Mouse (Mus musculus): ENCODE measurements around the gene Rbm44. TPM values are rescaled to one million over a fixed set of nuclear protein-coding genes. Genes with fewer than 3 reads are reported as not detected.

Gene Rbm44
- polyA plus RNA-seq, 1 experiment from 2014 or later, result 0.24 TPM

DNA sequence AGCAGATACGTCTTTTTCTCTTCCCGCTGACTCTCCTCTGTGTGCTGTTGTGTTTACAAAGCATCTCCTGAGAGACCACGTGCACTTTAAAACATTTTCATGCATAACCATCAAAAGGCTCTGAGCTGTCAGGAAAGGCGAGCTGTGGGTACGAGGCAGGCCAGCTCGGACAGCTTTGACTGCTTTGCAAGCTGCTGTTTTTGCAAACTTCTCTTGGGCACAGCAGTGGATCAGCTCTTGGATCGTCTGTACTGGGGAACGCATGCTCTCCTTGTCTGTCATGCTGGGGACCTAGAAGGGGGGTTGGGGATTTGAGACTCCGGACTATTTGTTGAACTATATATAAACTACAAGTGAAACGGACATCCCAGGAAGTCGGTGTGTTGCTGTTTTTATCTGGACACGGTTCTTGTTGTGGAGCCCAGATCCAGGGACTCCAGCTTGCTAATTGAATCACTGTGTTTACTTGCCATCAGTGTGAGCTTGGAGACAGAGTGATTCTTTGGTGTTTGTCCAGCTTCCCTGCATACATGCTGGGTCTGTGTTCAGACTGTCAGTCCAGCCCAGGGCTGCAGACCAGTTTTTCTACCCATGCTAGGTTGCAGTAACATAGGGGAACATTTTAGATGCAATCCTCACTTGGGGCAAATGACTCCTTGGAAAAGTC, 37.0 kb downstream of the Rbm44 start:
- peak overlapping the region; percentile 47; the same call in 1 of the 2 replicates for H3K27ac ChIP-seq (ENCODE audit: low read length)
- ATAC-seq, result no peak
- no peaks in the 10 kb centered on the region for H3K36me3 ChIP-seq (ENCODE audit: control insufficient read depth, insufficient read depth, low read length)
- no peak overlapping the region for H3K4me3 ChIP-seq (ENCODE audit: low read depth, low read length)
- no peaks in the 10 kb centered on the region; the same call in 1 of the 2 replicates for H3K27me3 ChIP-seq (ENCODE audit: control insufficient read depth, insufficient read depth, low read depth, low read length)
- H3K9me3 ChIP-seq (replicated peaks; ENCODE audit: control insufficient read depth, low read length, poor library complexity, severe bottlenecking), result no peaks in the 10 kb centered on the region
- peaks cover 13% of the 10 kb centered on the region; the same call in 1 of the 2 replicates for H3K4me1 ChIP-seq (ENCODE audit: control insufficient read depth, insufficient read depth, low read length)
- 38% methylated on average over 12 of the region's 12 CpGs for WGBS
- H3K9ac ChIP-seq (ENCODE audit: low read depth, low read length), result no peak overlapping the region
- H3K4me2 ChIP-seq (ENCODE audit: low read length), result peak overlapping the region; percentile 28

DNA sequence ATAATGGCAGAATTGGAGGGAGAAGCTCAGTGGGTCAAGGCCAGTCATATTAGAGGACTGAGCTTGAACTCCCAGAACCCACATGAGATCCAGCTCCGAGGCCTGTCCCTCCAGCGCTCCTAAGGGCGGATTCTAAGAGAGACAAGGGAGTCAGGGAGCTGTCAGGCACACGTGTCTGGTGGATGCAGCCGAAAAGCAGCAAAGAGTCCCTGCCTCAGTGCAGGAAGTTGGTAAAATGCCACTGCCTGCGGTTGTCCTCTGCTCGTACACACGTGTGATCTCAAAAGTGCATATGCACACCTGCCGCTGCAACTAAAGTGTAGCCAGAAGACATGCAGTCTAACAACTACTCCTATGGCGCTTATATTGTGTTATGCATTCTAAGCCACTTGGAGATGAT, 38.4 kb downstream of the Rbm44 start:
- H3K9ac ChIP-seq (ENCODE audit: low read depth, low read length), result no peak overlapping the region
- H3K36me3 ChIP-seq (ENCODE audit: control insufficient read depth, insufficient read depth, low read length), result no peaks in the 10 kb centered on the region
- H3K4me2 ChIP-seq (ENCODE audit: low read length), result no peak overlapping the region
- H3K4me1 ChIP-seq (ENCODE audit: control insufficient read depth, insufficient read depth, low read length), result peaks cover 13% of the 10 kb centered on the region; the same call in 1 of the 2 replicates
- 82% methylated on average over 10 of the region's 10 CpGs for WGBS
- H3K27ac ChIP-seq (ENCODE audit: low read length), result no peak overlapping the region
- no peaks in the 10 kb centered on the region; the same call in 1 of the 2 replicates for H3K27me3 ChIP-seq (ENCODE audit: control insufficient read depth, insufficient read depth, low read depth, low read length)
- no peaks in the 10 kb centered on the region for H3K9me3 ChIP-seq (replicated peaks; ENCODE audit: control insufficient read depth, low read length, poor library complexity, severe bottlenecking)
- ATAC-seq, result no peak
- no peak overlapping the region for H3K4me3 ChIP-seq (ENCODE audit: low read depth, low read length)

DNA sequence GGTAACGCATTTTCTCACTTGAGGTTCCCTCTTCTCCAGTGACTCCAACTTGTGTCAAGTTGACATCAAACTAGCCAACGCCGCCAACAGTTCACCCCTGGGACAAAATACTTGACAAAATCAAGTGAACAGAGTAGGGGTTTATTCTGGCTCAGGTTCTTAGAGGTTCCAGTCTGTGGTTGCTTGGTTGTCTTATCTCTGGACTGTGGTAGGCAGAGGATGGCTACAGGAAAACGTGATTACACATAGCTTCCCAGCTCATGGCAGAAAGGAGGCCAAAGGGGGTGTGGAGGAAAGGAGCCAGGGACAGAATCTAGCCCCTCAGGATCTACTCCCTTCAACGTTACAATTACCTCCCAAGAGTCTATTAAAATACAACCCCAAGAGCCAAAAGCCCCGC, 41.8 kb downstream of the Rbm44 start:
- H3K4me1 ChIP-seq (ENCODE audit: control insufficient read depth, insufficient read depth, low read length), result 0 out of 2 replicates have a peak, but pooled peaks cover 5% of the 10 kb centered on the region
- no peak for ATAC-seq
- WGBS, result 88% methylated on average over 6 of the region's 6 CpGs
- H3K27me3 ChIP-seq (ENCODE audit: control insufficient read depth, insufficient read depth, low read depth, low read length), result no peaks in the 10 kb centered on the region
- H3K9ac ChIP-seq (ENCODE audit: low read depth, low read length), result no peak overlapping the region
- H3K4me3 ChIP-seq (ENCODE audit: low read depth, low read length), result no peak overlapping the region
- no peak overlapping the region for H3K27ac ChIP-seq (ENCODE audit: low read length)
- H3K36me3 ChIP-seq (ENCODE audit: control insufficient read depth, insufficient read depth, low read length), result no peaks in the 10 kb centered on the region
- H3K4me2 ChIP-seq (ENCODE audit: low read length), result no peak overlapping the region
- no peaks in the 10 kb centered on the region for H3K9me3 ChIP-seq (replicated peaks; ENCODE audit: control insufficient read depth, low read length, poor library complexity, severe bottlenecking)

DNA sequence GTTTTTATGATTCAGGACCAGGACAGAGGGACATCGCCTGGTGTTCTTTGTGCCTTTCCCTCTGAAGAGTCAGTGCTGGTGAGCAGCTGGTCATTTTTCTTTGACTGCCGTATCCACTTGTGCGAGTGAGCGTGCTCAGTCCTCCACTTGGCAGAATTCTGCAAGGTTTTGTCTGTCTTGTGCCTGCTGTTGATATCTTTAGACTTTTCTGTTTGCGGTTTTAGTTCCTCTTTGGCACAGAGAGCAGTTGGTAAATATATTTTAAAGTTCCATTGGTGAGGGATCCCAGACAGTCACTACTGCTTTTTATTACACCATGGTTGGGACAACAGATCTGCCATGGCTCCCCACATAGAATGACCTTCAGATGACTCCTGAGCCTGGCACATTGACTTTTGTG, 42.4 kb downstream of the Rbm44 start:
- no peaks in the 10 kb centered on the region for H3K36me3 ChIP-seq (ENCODE audit: control insufficient read depth, insufficient read depth, low read length)
- no peak for ATAC-seq
- no peak overlapping the region for H3K27ac ChIP-seq (ENCODE audit: low read length)
- no peaks in the 10 kb centered on the region for H3K4me1 ChIP-seq (ENCODE audit: control insufficient read depth, insufficient read depth, low read length)
- 93% methylated on average over 5 of the region's 5 CpGs for WGBS
- H3K27me3 ChIP-seq (ENCODE audit: control insufficient read depth, insufficient read depth, low read depth, low read length), result no peaks in the 10 kb centered on the region
- no peak overlapping the region for H3K4me3 ChIP-seq (ENCODE audit: low read depth, low read length)
- H3K9me3 ChIP-seq (replicated peaks; ENCODE audit: control insufficient read depth, low read length, poor library complexity, severe bottlenecking), result no peaks in the 10 kb centered on the region
- no peak overlapping the region for H3K4me2 ChIP-seq (ENCODE audit: low read length)
- H3K9ac ChIP-seq (ENCODE audit: low read depth, low read length), result no peak overlapping the region

DNA sequence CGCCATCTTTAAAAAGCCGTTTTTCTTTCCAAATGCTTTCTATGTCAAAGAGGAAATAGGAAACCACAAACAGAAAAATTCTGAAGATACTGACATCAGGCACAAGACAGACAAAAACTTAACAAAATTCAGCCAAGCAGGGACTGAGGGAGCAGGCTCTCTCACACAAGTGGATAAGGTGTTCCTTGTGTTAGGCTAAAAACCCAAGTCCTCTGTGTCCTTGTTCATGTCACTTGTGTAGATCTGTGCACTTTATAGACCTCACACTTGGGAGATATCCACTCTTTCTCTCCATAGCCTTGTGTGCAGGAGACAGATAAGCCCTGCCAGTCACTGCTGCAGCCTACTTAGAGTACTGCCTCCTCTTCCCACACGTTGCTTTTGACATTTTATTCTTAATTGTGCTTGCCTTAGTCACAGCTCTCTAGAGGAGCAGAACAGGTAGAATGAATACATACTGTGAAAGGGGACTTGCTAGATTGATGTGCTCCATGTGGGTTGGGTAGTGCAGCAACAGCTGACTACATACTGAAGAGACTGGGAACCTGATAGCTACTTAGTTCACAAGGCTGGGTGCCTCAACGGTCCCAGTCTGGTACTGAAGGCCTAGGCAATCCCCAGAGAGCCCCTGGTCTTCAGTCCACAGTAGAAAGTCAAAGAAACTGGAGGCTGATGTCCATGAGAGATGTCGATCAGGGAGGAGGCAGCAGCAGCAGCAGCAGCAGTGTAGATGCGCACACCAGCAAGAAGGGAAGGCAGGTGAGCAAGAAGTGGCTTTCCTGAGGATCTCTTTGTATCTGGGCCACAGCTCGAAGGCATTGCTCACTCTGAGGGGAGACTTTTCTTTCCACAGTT, 43.1 kb downstream of the Rbm44 start:
- Histone ChIP-seq H3K4me3 (ENCODE audit: low read depth, low read length) (no peak overlapping the region), H3K9ac (ENCODE audit: low read depth, low read length) (no peak overlapping the region), H3K27ac (ENCODE audit: low read length) (no peak overlapping the region), H3K4me2 (ENCODE audit: low read length) (no peak overlapping the region), H3K4me1 (ENCODE audit: control insufficient read depth, insufficient read depth, low read length) (no peaks in the 10 kb centered on the region), H3K27me3 (ENCODE audit: control insufficient read depth, insufficient read depth, low read depth, low read length) (no peaks in the 10 kb centered on the region), H3K36me3 (ENCODE audit: control insufficient read depth, insufficient read depth, low read length) (no peaks in the 10 kb centered on the region), H3K9me3 (replicated peaks; ENCODE audit: control insufficient read depth, low read length, poor library complexity, severe bottlenecking) (no peaks in the 10 kb centered on the region)
- WGBS, result 87% methylated on average over 7 of the region's 7 CpGs
- no peak for ATAC-seq

DNA sequence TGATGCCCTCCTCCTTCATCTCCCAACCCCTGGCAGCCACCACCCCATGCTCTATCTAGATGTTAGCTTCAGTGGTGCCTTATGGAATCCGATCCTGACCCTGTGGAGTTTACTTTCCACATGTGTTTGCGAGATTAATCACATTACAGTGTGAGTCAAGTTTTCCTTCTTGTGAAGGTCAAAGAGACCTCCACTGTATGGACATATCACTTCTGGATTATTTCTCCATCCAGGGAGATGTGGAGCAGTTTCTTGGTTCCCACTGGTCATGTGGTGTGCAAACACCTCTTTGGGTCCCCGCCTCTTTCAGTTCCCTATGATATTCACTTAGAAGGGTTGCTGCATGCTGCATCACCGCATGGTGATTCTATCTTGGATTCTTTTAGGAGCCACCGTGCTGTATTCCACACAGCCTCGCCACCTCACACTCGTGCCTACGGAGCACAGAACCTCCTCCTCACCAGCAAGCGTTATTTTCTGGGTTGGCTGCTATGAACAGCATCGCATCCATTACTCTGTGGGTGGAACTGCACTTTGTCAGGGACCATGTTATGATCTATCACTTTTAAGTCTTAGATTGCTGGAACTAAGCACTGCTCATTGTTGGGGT, 44.1 kb downstream of the Rbm44 start:
- H3K27me3 ChIP-seq (ENCODE audit: control insufficient read depth, insufficient read depth, low read depth, low read length), result no peaks in the 10 kb centered on the region
- WGBS, result 90% methylated on average over 10 of the region's 10 CpGs
- H3K4me3 ChIP-seq (ENCODE audit: low read depth, low read length), result no peak overlapping the region
- ATAC-seq, result no peak
- H3K4me2 ChIP-seq (ENCODE audit: low read length), result no peak overlapping the region
- H3K27ac ChIP-seq (ENCODE audit: low read length), result no peak overlapping the region
- H3K9ac ChIP-seq (ENCODE audit: low read depth, low read length), result no peak overlapping the region
- no peaks in the 10 kb centered on the region for H3K9me3 ChIP-seq (replicated peaks; ENCODE audit: control insufficient read depth, low read length, poor library complexity, severe bottlenecking)
- H3K36me3 ChIP-seq (ENCODE audit: control insufficient read depth, insufficient read depth, low read length), result no peaks in the 10 kb centered on the region
- no peaks in the 10 kb centered on the region for H3K4me1 ChIP-seq (ENCODE audit: control insufficient read depth, insufficient read depth, low read length)

DNA sequence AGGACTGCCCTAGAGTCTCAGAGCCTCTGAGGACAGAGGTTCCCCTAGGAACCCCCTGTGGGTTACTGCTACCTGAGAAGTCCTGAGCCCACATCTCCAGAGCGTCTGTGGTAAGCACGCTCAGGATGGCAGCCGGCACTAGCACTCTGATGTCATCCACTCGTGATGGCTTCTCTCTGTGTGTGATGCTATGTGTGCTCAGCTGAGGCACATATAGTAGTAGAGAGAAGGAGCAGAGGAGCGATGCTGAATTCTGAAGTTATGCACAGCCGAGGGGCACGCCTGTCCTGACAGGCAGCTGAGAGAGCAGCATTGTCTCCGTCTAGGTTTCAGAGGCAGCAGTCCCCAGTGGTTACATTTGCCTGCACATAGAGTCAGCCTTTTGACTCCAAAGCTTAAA, 47.3 kb downstream of the Rbm44 start:
- ATAC-seq, result no peak
- H3K27ac ChIP-seq (ENCODE audit: low read length), result no peak overlapping the region
- no peaks in the 10 kb centered on the region for H3K4me1 ChIP-seq (ENCODE audit: control insufficient read depth, insufficient read depth, low read length)
- H3K4me3 ChIP-seq (ENCODE audit: low read depth, low read length), result no peak overlapping the region
- no peaks in the 10 kb centered on the region for H3K27me3 ChIP-seq (ENCODE audit: control insufficient read depth, insufficient read depth, low read depth, low read length)
- no peaks in the 10 kb centered on the region for H3K36me3 ChIP-seq (ENCODE audit: control insufficient read depth, insufficient read depth, low read length)
- H3K9me3 ChIP-seq (replicated peaks; ENCODE audit: control insufficient read depth, low read length, poor library complexity, severe bottlenecking), result no peaks in the 10 kb centered on the region
- H3K4me2 ChIP-seq (ENCODE audit: low read length), result no peak overlapping the region
- 80% methylated on average over 8 of the region's 8 CpGs for WGBS
- no peak overlapping the region for H3K9ac ChIP-seq (ENCODE audit: low read depth, low read length)

DNA sequence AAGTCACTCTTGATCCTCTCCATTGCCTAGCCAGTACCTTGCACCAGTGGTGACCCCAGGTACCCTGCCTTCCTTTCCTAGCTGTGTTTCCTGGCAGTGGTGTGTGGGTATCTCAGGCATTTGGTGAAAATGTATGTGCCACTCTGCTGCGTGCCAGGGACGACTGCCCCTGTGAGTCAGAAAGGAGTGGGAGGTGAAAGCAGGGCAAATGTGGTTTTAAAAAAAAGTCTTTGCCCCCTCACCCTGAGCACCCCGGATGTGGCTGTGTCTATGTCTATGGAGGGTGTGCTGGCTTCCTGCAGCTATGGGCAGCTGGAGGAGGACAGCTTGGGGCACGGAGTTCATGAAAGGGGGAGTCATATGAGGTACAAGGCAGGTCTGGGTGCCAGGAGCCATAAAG, 48.4 kb downstream of the Rbm44 start:
- 76% methylated on average over 4 of the region's 4 CpGs for WGBS
- Histone ChIP-seq H3K9ac (ENCODE audit: low read depth, low read length) (no peak overlapping the region), H3K4me1 (ENCODE audit: control insufficient read depth, insufficient read depth, low read length) (no peaks in the 10 kb centered on the region), H3K9me3 (replicated peaks; ENCODE audit: control insufficient read depth, low read length, poor library complexity, severe bottlenecking) (no peaks in the 10 kb centered on the region), H3K27ac (ENCODE audit: low read length) (no peak overlapping the region), H3K4me2 (ENCODE audit: low read length) (no peak overlapping the region), H3K27me3 (ENCODE audit: control insufficient read depth, insufficient read depth, low read depth, low read length) (no peaks in the 10 kb centered on the region), H3K4me3 (ENCODE audit: low read depth, low read length) (no peak overlapping the region), H3K36me3 (ENCODE audit: control insufficient read depth, insufficient read depth, low read length) (no peaks in the 10 kb centered on the region)
- ATAC-seq, result no peak

DNA sequence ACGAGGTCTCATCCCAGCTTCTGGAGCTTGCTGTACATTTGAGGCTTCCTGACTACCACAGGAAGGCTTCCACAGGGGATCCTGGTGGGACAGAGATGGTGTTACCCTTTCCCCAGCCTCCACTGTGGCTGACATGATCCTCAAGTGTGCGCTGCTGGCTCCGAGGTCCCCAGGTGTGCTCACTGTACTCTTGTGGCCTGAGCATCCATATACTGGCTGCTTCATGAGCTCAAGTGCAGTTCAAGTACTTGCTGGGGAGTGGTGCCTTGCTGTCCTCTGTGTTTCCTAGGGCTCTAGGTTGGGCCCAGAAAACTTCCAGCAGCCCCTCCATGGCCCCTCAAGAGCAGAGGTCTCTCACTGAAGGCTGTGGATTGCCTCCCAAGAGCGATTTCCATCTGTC, 48.8 kb downstream of the Rbm44 start:
- no peak overlapping the region for H3K27ac ChIP-seq (ENCODE audit: low read length)
- no peaks in the 10 kb centered on the region for H3K9me3 ChIP-seq (replicated peaks; ENCODE audit: control insufficient read depth, low read length, poor library complexity, severe bottlenecking)
- no peak overlapping the region for H3K9ac ChIP-seq (ENCODE audit: low read depth, low read length)
- H3K4me1 ChIP-seq (ENCODE audit: control insufficient read depth, insufficient read depth, low read length), result no peaks in the 10 kb centered on the region
- H3K27me3 ChIP-seq (ENCODE audit: control insufficient read depth, insufficient read depth, low read depth, low read length), result no peaks in the 10 kb centered on the region
- H3K36me3 ChIP-seq (ENCODE audit: control insufficient read depth, insufficient read depth, low read length), result no peaks in the 10 kb centered on the region
- no peak overlapping the region for H3K4me2 ChIP-seq (ENCODE audit: low read length)
- no peak for ATAC-seq
- no peak overlapping the region for H3K4me3 ChIP-seq (ENCODE audit: low read depth, low read length)
- 90% methylated on average over 4 of the region's 4 CpGs for WGBS

Data from midbrain, embryonic 16.5 days (tissue).